Mouse (Mus musculus): Measurements from ENCODE around the gene Pi4ka. TPM values are rescaled to one million over a fixed set of nuclear protein-coding genes. Genes with fewer than 3 reads are reported as not detected.

Pi4ka gene
- polyA plus RNA-seq, 1 experiment from 2014 or later: 38.3 TPM

DNA sequence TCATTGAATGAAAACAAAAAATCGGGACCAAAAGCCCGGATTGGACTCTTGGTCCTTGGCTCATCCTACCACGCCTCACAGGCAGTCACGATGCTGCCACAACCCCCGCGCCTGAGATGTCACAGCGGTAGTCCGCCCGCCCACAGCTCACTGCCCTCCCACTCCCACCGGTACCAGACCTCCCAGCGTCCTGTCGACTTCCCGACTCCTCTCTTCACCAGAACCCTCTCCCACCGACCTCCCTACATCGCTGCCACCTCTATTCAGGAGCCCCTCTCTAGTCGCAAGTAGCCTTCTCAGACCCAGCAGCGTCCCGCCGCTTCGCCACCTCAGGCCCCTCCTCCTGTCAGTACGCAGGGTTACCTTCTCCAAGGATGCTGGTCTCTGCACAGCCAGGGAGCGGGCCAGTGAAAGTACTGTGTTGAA, 830 bp downstream of the Pi4ka start:
- Histone ChIP-seq H3K4me2 (peak overlapping the region; percentile 81), H3K4me1 (ENCODE audit: control insufficient read depth, insufficient read depth, low read length) (peaks cover 15% of the 10 kb centered on the region), H3K4me3 (ENCODE audit: low read depth, low read length) (peak overlapping the region; percentile 88), H3K27me3 (ENCODE audit: control insufficient read depth, insufficient read depth, low read length) (no peaks in the 10 kb centered on the region), H3K9ac (ENCODE audit: low read depth, low read length) (peak overlapping the region; percentile 85), H3K27ac (ENCODE audit: low read depth, low read length) (peak overlapping the region; percentile 73), H3K9me3 (replicated peaks; ENCODE audit: control insufficient read depth, low read length) (no peaks in the 10 kb centered on the region), H3K36me3 (ENCODE audit: control insufficient read depth, insufficient read depth, low read length) (0 out of 2 replicates have a peak, but pooled peaks cover 3% of the 10 kb centered on the region)
- peak; percentile 69 for ATAC-seq (replicated peaks; ENCODE audit: insufficient number of reproducible peaks, low FRiP score, low TSS enrichment)
- under 1% methylated on average over 22 of the region's 22 CpGs for WGBS (ENCODE audit: insufficient replicate concordance)

DNA sequence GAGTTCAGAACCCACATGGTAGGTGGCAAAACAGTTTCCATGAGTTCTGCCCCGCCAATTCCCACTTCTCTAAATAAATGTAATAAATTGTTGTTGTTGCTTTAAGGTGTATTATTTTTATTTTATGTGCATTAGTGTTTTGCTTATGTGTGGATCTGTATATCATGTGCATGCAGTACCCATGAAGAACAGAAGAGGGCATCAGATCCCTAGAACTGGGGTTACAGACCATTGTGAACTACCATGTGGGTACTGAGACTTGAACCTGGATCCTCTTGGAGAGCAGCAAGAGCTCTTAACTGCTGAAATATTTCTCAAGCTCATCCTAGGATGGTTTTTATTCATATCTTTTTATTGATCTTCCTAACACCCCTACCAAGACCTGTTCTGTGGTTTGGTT, 3.3 kb downstream of the Pi4ka start:
- no peaks in the 10 kb centered on the region for H3K27me3 ChIP-seq (ENCODE audit: control insufficient read depth, insufficient read depth, low read length)
- no peak overlapping the region for H3K27ac ChIP-seq (ENCODE audit: low read depth, low read length)
- H3K36me3 ChIP-seq (ENCODE audit: control insufficient read depth, insufficient read depth, low read length): 0 out of 2 replicates have a peak, but pooled peaks cover 3% of the 10 kb centered on the region
- H3K9me3 ChIP-seq (replicated peaks; ENCODE audit: control insufficient read depth, low read length): no peaks in the 10 kb centered on the region
- H3K4me2 ChIP-seq: no peak overlapping the region
- no peak for ATAC-seq (replicated peaks; ENCODE audit: insufficient number of reproducible peaks, low FRiP score, low TSS enrichment)
- WGBS (ENCODE audit: insufficient replicate concordance): 67% methylated on average over 1 of the region's 1 CpGs
- H3K9ac ChIP-seq (ENCODE audit: low read depth, low read length): no peak overlapping the region
- no peak overlapping the region for H3K4me3 ChIP-seq (ENCODE audit: low read depth, low read length)
- H3K4me1 ChIP-seq (ENCODE audit: control insufficient read depth, insufficient read depth, low read length): peaks cover 14% of the 10 kb centered on the region

DNA sequence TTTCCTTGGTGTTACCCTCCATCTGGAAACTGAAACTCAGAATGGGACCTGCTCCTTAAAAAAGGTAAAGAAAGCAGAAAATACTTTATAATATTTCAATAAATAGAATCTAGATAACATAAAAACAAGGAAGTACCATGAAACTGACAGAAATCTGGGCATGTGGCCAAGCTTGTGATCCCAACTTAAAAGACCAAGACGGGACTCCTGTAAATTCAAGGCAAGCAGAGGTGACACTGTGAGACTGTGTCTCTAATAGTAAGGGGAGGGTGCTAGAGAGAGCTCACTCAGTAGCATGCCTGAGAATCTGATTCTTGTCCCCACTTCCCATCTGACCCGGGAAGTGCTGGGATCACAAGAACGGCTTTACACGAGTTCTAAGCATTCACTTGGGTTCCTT, 13.3 kb downstream of the Pi4ka start:
- WGBS (ENCODE audit: insufficient replicate concordance): 68% methylated on average over 4 of the region's 4 CpGs

DNA sequence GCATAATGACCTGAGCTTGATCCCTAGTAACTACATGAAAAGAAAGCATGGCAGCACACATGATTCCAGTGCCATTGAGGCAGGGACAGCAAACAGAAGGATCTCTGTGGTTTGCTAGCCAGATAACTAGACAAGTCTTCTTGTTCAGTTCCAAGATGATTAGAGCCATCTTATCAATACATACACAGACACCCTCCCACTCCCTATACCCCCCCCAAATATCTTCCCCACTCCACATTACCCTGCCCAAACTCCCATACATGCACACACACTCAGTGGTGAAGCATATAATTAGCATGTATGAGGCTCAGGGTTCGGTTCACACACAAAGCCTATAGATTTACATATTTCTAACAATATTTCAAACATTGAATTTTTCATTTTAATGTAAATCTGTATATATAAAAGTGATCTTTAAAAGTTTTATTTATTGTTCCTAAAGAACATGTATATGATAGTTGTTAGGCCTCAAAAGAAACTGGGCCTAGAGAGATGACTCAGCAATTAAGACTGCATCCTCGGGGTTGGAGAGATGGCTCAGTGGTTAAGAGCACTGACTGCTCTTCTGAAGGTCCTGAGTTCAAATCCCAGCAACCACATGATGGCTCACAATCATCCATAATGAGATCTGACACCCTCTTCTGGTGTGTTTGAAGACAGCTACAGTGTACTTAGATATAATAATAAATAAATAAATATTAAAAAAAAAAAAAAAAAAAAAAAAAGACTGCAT, 22.4 kb downstream of the Pi4ka start:
- WGBS (ENCODE audit: insufficient replicate concordance): 72% methylated on average over 2 of the region's 2 CpGs
- ATAC-seq (replicated peaks; ENCODE audit: insufficient number of reproducible peaks, low FRiP score, low TSS enrichment): no peak
- 0 out of 2 replicates have a peak, but pooled peaks cover 2% of the 10 kb centered on the region for H3K36me3 ChIP-seq (ENCODE audit: control insufficient read depth, insufficient read depth, low read length)
- H3K27me3 ChIP-seq (ENCODE audit: control insufficient read depth, insufficient read depth, low read length): no peaks in the 10 kb centered on the region
- H3K4me2 ChIP-seq: no peak overlapping the region
- H3K4me1 ChIP-seq (ENCODE audit: control insufficient read depth, insufficient read depth, low read length): no peaks in the 10 kb centered on the region
- H3K9me3 ChIP-seq (replicated peaks; ENCODE audit: control insufficient read depth, low read length): no peaks in the 10 kb centered on the region
- H3K27ac ChIP-seq (ENCODE audit: low read depth, low read length): no peak overlapping the region
- no peak overlapping the region for H3K9ac ChIP-seq (ENCODE audit: low read depth, low read length)
- no peak overlapping the region for H3K4me3 ChIP-seq (ENCODE audit: low read depth, low read length)

More for the DNA sequence above, 13.3 kb downstream of the Pi4ka start:
- H3K27ac ChIP-seq (ENCODE audit: low read depth, low read length): no peak overlapping the region
- H3K4me3 ChIP-seq (ENCODE audit: low read depth, low read length): no peak overlapping the region
- H3K9me3 ChIP-seq (replicated peaks; ENCODE audit: control insufficient read depth, low read length): no peaks in the 10 kb centered on the region
- H3K4me1 ChIP-seq (ENCODE audit: control insufficient read depth, insufficient read depth, low read length): no peaks in the 10 kb centered on the region
- no peaks in the 10 kb centered on the region for H3K36me3 ChIP-seq (ENCODE audit: control insufficient read depth, insufficient read depth, low read length)
- ATAC-seq (replicated peaks; ENCODE audit: insufficient number of reproducible peaks, low FRiP score, low TSS enrichment): no peak
- no peak overlapping the region for H3K9ac ChIP-seq (ENCODE audit: low read depth, low read length)
- no peak overlapping the region for H3K4me2 ChIP-seq
- H3K27me3 ChIP-seq (ENCODE audit: control insufficient read depth, insufficient read depth, low read length): no peaks in the 10 kb centered on the region

DNA sequence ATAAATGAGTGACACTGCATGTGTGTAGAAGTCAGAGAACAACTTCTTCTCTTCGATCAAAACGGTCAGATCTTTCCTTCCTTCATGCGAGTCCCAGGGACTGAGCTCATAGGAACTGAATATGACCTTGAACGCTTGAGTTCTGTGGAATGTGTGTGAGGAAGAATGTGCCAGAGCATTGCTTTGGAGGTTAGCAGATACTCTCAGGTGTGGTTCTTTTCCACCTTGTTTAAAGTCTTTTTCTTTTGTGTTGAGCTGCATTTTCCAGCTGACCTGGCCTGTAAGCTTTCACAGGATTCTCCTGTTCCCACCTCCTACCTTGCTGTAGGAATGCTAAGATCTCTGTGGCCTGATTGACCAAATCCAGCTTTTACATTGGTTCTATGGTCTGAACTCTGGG, 23.8 kb downstream of the Pi4ka start:
- ATAC-seq (replicated peaks; ENCODE audit: insufficient number of reproducible peaks, low FRiP score, low TSS enrichment): no peak
- H3K36me3 ChIP-seq (ENCODE audit: control insufficient read depth, insufficient read depth, low read length): 0 out of 2 replicates have a peak, but pooled peaks cover 2% of the 10 kb centered on the region

DNA sequence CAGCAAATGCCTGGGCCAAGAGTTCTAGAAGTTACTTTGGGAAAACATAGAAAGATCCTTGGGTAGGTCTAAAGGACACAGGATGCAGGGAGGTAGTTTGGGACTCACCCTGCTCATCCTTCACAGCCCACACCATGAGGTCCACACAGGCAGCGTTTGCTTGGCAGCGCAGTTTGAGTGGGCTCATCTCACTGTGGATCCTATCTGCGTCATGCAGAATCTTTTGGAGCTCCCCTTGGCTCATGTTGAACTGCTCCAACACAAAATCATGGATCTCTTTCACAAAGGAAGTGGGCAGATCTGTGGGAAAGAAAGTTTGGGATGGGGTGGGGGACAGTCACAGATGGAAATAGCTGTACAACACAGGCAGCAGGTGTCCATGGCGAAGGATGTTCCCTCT, 47.3 kb downstream of the Pi4ka start:
- H3K9me3 ChIP-seq (replicated peaks; ENCODE audit: control insufficient read depth, low read length): no peaks in the 10 kb centered on the region
- peaks cover 9% of the 10 kb centered on the region for H3K36me3 ChIP-seq (ENCODE audit: control insufficient read depth, insufficient read depth, low read length)
- no peak for ATAC-seq (replicated peaks; ENCODE audit: insufficient number of reproducible peaks, low FRiP score, low TSS enrichment)
- no peak overlapping the region for H3K9ac ChIP-seq (ENCODE audit: low read depth, low read length)
- 90% methylated on average over 4 of the region's 4 CpGs for WGBS (ENCODE audit: insufficient replicate concordance)
- no peaks in the 10 kb centered on the region for H3K4me1 ChIP-seq (ENCODE audit: control insufficient read depth, insufficient read depth, low read length)
- H3K27ac ChIP-seq (ENCODE audit: low read depth, low read length): no peak overlapping the region
- no peak overlapping the region for H3K4me3 ChIP-seq (ENCODE audit: low read depth, low read length)
- no peaks in the 10 kb centered on the region for H3K27me3 ChIP-seq (ENCODE audit: control insufficient read depth, insufficient read depth, low read length)
- H3K4me2 ChIP-seq: no peak overlapping the region

More for the DNA sequence above, 23.8 kb downstream of the Pi4ka start:
- Histone ChIP-seq H3K27me3 (ENCODE audit: control insufficient read depth, insufficient read depth, low read length) (no peaks in the 10 kb centered on the region), H3K9me3 (replicated peaks; ENCODE audit: control insufficient read depth, low read length) (no peaks in the 10 kb centered on the region), H3K4me1 (ENCODE audit: control insufficient read depth, insufficient read depth, low read length) (no peaks in the 10 kb centered on the region), H3K27ac (ENCODE audit: low read depth, low read length) (no peak overlapping the region), H3K9ac (ENCODE audit: low read depth, low read length) (no peak overlapping the region), H3K4me3 (ENCODE audit: low read depth, low read length) (no peak overlapping the region), H3K4me2 (no peak overlapping the region)
- WGBS (ENCODE audit: insufficient replicate concordance): 70% methylated on average over 4 of the region's 4 CpGs

DNA sequence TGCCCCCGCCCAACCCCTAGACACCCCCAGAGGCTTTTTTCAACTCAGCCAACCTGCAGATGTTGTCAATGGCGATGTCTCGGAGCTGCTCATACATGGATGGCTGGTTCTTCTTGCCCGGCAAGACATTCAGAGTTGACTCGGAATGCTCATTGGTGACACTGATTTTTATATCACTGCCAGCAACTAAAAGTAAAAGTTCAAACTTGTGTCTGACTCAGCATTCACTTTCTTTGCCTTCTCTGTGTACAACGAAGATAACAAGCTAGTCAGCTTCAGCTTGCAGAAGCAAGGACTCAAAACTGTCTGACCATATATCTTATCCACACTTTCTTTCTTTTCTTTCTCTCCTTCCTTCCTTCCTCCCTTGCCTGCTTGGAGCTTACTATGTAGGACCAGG, 50.1 kb downstream of the Pi4ka start:
- peaks cover 16% of the 10 kb centered on the region for H3K36me3 ChIP-seq (ENCODE audit: control insufficient read depth, insufficient read depth, low read length)
- H3K4me2 ChIP-seq: no peak overlapping the region
- no peak for ATAC-seq (replicated peaks; ENCODE audit: insufficient number of reproducible peaks, low FRiP score, low TSS enrichment)
- H3K9me3 ChIP-seq (replicated peaks; ENCODE audit: control insufficient read depth, low read length): no peaks in the 10 kb centered on the region
- no peaks in the 10 kb centered on the region for H3K27me3 ChIP-seq (ENCODE audit: control insufficient read depth, insufficient read depth, low read length)
- no peak overlapping the region for H3K4me3 ChIP-seq (ENCODE audit: low read depth, low read length)
- no peak overlapping the region for H3K27ac ChIP-seq (ENCODE audit: low read depth, low read length)
- no peak overlapping the region for H3K9ac ChIP-seq (ENCODE audit: low read depth, low read length)
- WGBS (ENCODE audit: insufficient replicate concordance): 85% methylated on average over 6 of the region's 6 CpGs
- no peaks in the 10 kb centered on the region for H3K4me1 ChIP-seq (ENCODE audit: control insufficient read depth, insufficient read depth, low read length)

DNA sequence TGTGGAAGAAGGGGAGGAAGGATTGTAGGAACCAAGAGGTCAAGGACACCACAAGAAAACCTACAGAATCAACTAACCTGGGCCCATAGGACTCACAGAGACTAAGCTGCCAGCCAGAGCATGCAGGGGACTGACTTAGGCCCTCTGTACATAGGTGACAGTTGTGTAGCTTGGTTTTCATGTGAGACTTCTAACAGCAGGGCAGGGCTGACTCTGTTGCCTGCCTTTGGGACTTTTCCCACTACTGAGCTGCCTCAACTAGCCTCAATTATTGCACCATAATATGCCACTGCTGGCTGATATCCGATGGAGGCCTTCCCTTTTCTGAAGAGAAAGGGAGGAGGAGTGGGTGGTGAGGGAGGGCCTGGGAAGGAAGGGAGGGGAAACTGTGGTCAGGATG, 59.3 kb downstream of the Pi4ka start:
- no peaks in the 10 kb centered on the region for H3K4me1 ChIP-seq (ENCODE audit: control insufficient read depth, insufficient read depth, low read length)
- 87% methylated on average over 1 of the region's 1 CpGs for WGBS (ENCODE audit: insufficient replicate concordance)
- no peak overlapping the region for H3K4me2 ChIP-seq
- no peak overlapping the region for H3K4me3 ChIP-seq (ENCODE audit: low read depth, low read length)
- no peak overlapping the region for H3K27ac ChIP-seq (ENCODE audit: low read depth, low read length)
- no peaks in the 10 kb centered on the region for H3K27me3 ChIP-seq (ENCODE audit: control insufficient read depth, insufficient read depth, low read length)
- H3K9ac ChIP-seq (ENCODE audit: low read depth, low read length): no peak overlapping the region
- H3K36me3 ChIP-seq (ENCODE audit: control insufficient read depth, insufficient read depth, low read length): peaks cover 13% of the 10 kb centered on the region
- no peaks in the 10 kb centered on the region for H3K9me3 ChIP-seq (replicated peaks; ENCODE audit: control insufficient read depth, low read length)
- no peak for ATAC-seq (replicated peaks; ENCODE audit: insufficient number of reproducible peaks, low FRiP score, low TSS enrichment)

DNA sequence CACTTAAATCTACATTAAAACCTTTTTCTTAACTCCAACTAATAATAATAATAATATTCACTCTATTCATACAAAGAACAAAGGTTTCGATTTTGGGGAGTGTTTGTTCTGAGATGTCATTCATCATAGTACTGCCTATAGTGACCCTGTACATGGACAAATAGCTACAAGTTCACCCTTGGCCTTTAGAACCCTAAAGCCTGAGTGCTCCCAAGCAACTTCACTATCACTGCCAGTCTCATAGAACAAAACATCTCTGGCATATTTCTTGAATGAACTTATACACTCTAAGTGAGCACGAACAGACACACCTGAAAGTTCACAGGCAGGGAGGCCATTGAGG, 60.3 kb downstream of the Pi4ka start:
- Histone ChIP-seq H3K27me3 (ENCODE audit: control insufficient read depth, insufficient read depth, low read length) (no peaks in the 10 kb centered on the region), H3K4me2 (no peak overlapping the region), H3K9ac (ENCODE audit: low read depth, low read length) (no peak overlapping the region), H3K4me3 (ENCODE audit: low read depth, low read length) (no peak overlapping the region), H3K36me3 (ENCODE audit: control insufficient read depth, insufficient read depth, low read length) (peaks cover 10% of the 10 kb centered on the region), H3K9me3 (replicated peaks; ENCODE audit: control insufficient read depth, low read length) (no peaks in the 10 kb centered on the region), H3K27ac (ENCODE audit: low read depth, low read length) (no peak overlapping the region), H3K4me1 (ENCODE audit: control insufficient read depth, insufficient read depth, low read length) (no peaks in the 10 kb centered on the region)
- WGBS (ENCODE audit: insufficient replicate concordance): 77% methylated on average over 2 of the region's 2 CpGs
- no peak for ATAC-seq (replicated peaks; ENCODE audit: insufficient number of reproducible peaks, low FRiP score, low TSS enrichment)
